Mouse (Mus musculus) embryonic fibroblast, embryonic 13.5 days (primary cell): ENCODE data around the gene Ubr1.

Experiments used
- CTCF ChIP-seq: IDR thresholded peaks from 2 replicates; pipeline ENCODE4 v1.5.1; 2011; ENCODE audit warnings: mild to moderate bottlenecking, control low read depth, low read length, moderate library complexity, borderline replicate concordance; ENCODE audit not compliant: insufficient read depth
- POLR2A ChIP-seq: IDR thresholded peaks from 2 replicates; pipeline ENCODE4 v1.6.1; 2011; ENCODE audit warnings: low read depth, mild to moderate bottlenecking, control low read depth, low read length, moderate library complexity

DNA sequence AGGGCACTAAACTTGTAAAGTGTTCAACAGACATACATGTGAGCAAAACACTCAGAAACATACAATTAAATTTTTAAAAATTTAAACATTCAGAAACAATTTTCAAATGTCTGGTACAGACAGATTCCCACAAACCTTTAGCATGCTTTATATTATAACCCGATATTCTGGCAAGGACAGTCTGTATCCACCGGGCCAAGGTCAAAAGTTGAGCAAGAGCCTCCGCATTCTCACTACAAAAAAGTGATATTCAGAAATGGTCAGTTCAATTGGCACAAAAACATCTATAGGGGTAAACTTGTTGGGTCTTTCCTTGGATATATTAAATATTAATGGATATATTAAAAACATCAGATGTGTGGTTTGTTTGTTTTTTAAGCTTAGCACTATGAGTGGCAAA, 74.2 kb downstream of the Ubr1 start:
- no peak for TF ChIP-seq POLR2A
- TF ChIP-seq CTCF, result no peak
